Mouse (Mus musculus) forebrain, embryonic 13.5 days (tissue): ENCODE measurements around the gene Xpnpep3. TPM values are rescaled to one million over a fixed set of nuclear protein-coding genes. Genes with fewer than 3 reads are reported as not detected.

Experiments
- ATAC-seq: fragments of 200-750 bp; cut with Nextera tagmentation; 2 replicates; pipeline ENCODE4 v1.8.0; 2017
- H3K27ac ChIP-seq: fragments of 300-500 bp; sonication (generic); 2 replicates; pipeline ENCODE4 v1.5.1; 2015; ENCODE audit warnings: inconsistent platforms, mild to moderate bottlenecking, moderate library complexity
- H3K27me3 ChIP-seq: fragments of 300-500 bp; sonication (generic); 2 replicates; pipeline ENCODE4 v1.6.1; 2015; ENCODE audit warnings: mild to moderate bottlenecking, inconsistent platforms
- H3K36me3 ChIP-seq: fragments of 300-500 bp; sonication (generic); 2 replicates; pipeline ENCODE4 v1.6.1; 2015; ENCODE audit warnings: mild to moderate bottlenecking, inconsistent platforms; ENCODE audit not compliant: poor library complexity, severe bottlenecking
- H3K4me1 ChIP-seq: fragments of 300-500 bp; sonication (generic); 2 replicates; pipeline ENCODE4 v1.6.1; 2015; ENCODE audit warnings: inconsistent platforms
- H3K4me2 ChIP-seq: fragments of 300-500 bp; sonication (generic); 2 replicates; pipeline ENCODE4 v1.6.1; 2015; ENCODE audit warnings: inconsistent platforms, mild to moderate bottlenecking, moderate library complexity
- H3K4me3 ChIP-seq: fragments of 300-500 bp; sonication (generic); 2 replicates; pipeline ENCODE4 v1.5.1; 2015; ENCODE audit warnings: mild to moderate bottlenecking, inconsistent platforms
- H3K9ac ChIP-seq: fragments of 300-500 bp; sonication (generic); 2 replicates; pipeline ENCODE4 v1.6.1; 2015; ENCODE audit warnings: mild to moderate bottlenecking, inconsistent platforms
- H3K9me3 ChIP-seq: fragments of 300-500 bp; sonication (generic); replicated peaks from 2 replicates; pipeline ENCODE4 v1.6.1; 2016; ENCODE audit warnings: inconsistent platforms
- WGBS: fragments of 180-500 bp; shearing (Covaris S2); methylation state at CpG from one replicate; pipeline ENCODE4 v1.1.7; 2015; 5-methylcytosine and 5-hydroxymethylcytosine counted together
- polyA plus RNA-seq: library from polyadenylated mRNA; unstranded; fragments of >200 nt; fragmentation: Nextera tagmentation; extraction: Ambion mirVana; gene quantifications from 2 replicates; pipeline ENCODE4 v1.2.1, GENCODE M21; 2015

Gene Xpnpep3
- polyA plus RNA-seq, 1 experiment from 2014 or later: 8.4 TPM

DNA sequence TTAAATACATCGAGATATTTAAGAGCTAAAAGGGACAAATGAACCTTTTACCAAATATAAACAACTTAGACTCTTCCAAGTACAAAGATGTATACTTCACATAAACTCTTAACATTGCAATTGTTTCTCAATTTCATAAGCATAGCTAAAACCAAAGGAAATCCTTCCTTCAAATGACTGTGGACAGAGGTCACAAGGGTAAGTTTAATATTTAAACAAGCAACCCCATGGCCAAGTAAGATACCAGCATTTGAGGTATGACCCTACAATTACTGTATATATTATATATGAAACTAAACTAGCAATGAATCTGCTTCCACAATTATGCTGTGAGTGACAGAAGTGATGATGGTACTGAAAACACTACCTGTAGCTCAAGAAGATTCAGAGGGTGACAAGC is 35.7 kb upstream of the Xpnpep3 start:
- no peaks in the 10 kb centered on the region for H3K9me3 ChIP-seq
- 96% methylated on average over 1 of the region's 1 CpGs for WGBS
- H3K27me3 ChIP-seq: no peaks in the 10 kb centered on the region
- peaks cover 20% of the 10 kb centered on the region for H3K4me1 ChIP-seq
- no peak overlapping the region for H3K9ac ChIP-seq
- no peak overlapping the region for H3K4me3 ChIP-seq
- no peak overlapping the region for H3K4me2 ChIP-seq
- no peak overlapping the region for H3K27ac ChIP-seq
- no peak for ATAC-seq
- H3K36me3 ChIP-seq: peaks cover 63% of the 10 kb centered on the region

DNA sequence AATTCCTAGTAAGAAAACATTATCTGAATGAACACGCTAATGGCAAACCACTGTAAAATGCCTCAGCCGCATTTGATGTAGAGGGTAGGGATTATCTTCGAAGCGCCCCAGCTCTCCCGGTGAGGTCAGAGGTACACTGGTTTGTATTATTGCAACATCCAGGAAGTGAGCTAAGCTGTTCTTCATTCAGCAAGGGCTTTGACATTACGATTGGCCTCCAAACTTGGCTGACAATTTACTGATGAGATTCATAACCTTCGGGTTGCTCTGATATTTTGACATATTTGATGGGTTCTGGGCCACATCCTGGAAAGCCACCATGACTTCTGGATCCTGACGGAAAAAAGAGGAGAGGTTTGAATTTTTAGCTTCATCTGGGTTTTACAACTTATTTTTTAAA is 34.7 kb upstream of the Xpnpep3 start:
- Histone ChIP-seq H3K27ac (no peak overlapping the region), H3K4me3 (no peak overlapping the region), H3K9ac (no peak overlapping the region), H3K4me2 (no peak overlapping the region), H3K36me3 (peaks cover 72% of the 10 kb centered on the region), H3K9me3 (no peaks in the 10 kb centered on the region), H3K4me1 (peaks cover 10% of the 10 kb centered on the region), H3K27me3 (no peaks in the 10 kb centered on the region)
- 90% methylated on average over 8 of the region's 8 CpGs for WGBS
- no peak for ATAC-seq

DNA sequence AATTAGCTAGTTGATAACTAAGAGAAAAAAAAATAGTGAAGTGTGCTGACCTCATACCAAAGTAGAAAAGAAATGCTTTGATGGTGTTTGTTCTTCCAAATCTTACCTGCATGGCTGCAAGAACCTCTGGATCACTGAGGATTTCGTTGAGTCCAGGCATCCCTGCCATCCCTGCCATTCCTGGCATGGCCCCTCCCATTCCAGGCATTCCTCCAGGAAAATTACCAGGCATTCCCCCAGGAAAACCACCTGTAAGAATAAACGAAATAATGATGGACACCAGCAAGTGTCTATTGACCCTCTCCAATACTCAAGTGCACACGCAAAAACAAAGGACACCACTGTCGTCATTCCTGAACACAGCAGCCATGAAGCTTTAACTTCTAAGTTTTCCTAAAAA is 33.7 kb upstream of the Xpnpep3 start:
- Histone ChIP-seq H3K4me2 (no peak overlapping the region), H3K9ac (no peak overlapping the region), H3K9me3 (no peaks in the 10 kb centered on the region), H3K36me3 (peaks cover 81% of the 10 kb centered on the region), H3K27me3 (no peaks in the 10 kb centered on the region), H3K27ac (no peak overlapping the region), H3K4me1 (0 out of 2 replicates have a peak, but pooled peaks cover 5% of the 10 kb centered on the region), H3K4me3 (no peak overlapping the region)
- ATAC-seq: no peak
- WGBS: 90% methylated on average over 4 of the region's 4 CpGs

DNA sequence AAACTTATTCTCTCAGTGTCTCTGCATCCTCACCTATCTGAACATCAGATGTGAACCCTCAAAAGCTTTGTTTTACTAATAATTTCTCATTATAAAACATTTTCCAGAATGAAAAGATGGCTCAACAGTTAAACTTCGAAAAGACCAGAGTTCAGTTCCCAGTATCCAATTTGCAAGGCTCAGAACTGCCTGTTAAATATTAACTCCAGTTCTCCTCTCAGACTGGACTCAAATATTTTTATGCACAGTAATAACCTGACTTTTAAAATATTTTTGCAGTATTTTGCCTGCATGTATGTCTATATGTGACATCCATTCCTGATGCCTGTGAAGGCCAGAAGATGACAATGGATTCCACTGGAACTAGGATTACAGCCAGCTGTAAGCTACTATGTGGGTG is 31.3 kb upstream of the Xpnpep3 start:
- WGBS: 96% methylated on average over 1 of the region's 1 CpGs
- no peak overlapping the region for H3K9ac ChIP-seq
- H3K9me3 ChIP-seq: no peaks in the 10 kb centered on the region
- no peaks in the 10 kb centered on the region for H3K27me3 ChIP-seq
- H3K4me2 ChIP-seq: no peak overlapping the region
- ATAC-seq: no peak
- H3K27ac ChIP-seq: no peak overlapping the region
- H3K4me3 ChIP-seq: no peak overlapping the region
- H3K4me1 ChIP-seq: no peaks in the 10 kb centered on the region
- peaks cover 95% of the 10 kb centered on the region for H3K36me3 ChIP-seq

DNA sequence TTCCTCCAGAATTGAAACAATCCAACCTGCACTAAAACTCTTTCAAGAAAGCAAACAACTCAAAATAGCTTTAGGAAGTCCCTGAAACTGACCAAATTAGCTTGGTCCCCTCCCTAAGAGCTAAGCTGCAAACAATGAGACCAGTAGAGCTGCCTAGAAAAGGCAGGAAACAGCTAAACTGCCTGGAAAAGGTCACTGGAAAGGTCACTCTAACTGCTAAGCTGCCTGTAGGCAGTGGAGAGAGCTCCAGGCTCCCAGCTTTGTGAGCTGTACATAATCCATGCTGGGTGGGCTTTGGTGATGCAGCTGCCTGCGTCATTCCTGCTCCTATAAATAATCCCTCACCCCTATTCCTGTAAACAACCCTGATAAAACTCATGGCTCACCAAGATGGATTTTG is 29.6 kb upstream of the Xpnpep3 start:
- Histone ChIP-seq H3K4me3 (no peak overlapping the region), H3K4me2 (no peak overlapping the region), H3K27ac (no peak overlapping the region), H3K9me3 (no peaks in the 10 kb centered on the region), H3K27me3 (no peaks in the 10 kb centered on the region), H3K9ac (no peak overlapping the region), H3K4me1 (no peaks in the 10 kb centered on the region), H3K36me3 (peaks cover 91% of the 10 kb centered on the region)
- ATAC-seq: no peak
- WGBS: 26% methylated on average over 1 of the region's 1 CpGs

DNA sequence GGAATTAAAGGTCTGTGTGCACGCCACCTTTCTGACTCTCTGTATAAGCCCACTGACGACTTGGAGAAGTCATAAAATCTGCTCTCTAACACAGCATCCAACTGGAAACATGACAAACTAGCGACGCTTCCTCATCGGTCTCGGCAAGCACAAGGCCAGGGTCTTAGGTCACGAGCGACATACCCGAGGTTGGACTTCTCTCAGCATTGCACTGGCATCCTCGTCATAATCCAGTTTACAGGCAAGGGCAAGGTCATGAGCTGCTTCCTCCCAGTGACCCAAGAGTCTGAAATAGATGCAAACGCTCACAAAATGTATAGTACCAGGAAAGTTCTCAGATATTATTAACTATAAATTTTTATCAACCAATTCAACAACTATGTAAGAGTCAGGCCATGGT is 25.3 kb upstream of the Xpnpep3 start:
- Histone ChIP-seq H3K4me2 (no peak overlapping the region), H3K27me3 (no peaks in the 10 kb centered on the region), H3K4me3 (no peak overlapping the region), H3K9me3 (no peaks in the 10 kb centered on the region), H3K27ac (no peak overlapping the region), H3K36me3 (peaks cover 83% of the 10 kb centered on the region), H3K4me1 (no peaks in the 10 kb centered on the region), H3K9ac (no peak overlapping the region)
- 95% methylated on average over 11 of the region's 11 CpGs for WGBS
- no peak for ATAC-seq

DNA sequence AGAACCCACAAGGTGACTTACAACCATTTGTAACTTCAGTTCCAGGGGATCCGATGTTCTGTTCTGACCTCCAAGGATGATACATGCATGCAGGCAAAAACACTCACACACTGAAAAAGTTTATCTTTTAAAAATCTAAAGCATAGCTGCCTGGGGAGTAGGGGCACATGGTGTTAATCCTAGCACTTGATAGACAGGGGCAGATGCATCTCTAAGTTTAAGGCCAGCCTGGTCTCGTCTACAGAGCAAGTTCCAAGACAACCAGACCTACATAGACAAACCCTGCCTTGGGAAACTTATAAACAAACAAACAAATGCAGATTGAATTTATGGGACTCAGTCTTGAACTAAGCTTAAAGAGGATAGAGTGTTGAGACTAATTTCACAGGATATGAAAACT is 21.1 kb upstream of the Xpnpep3 start:
- Histone ChIP-seq H3K9me3 (no peaks in the 10 kb centered on the region), H3K4me1 (no peaks in the 10 kb centered on the region), H3K4me2 (no peak overlapping the region), H3K27me3 (no peaks in the 10 kb centered on the region), H3K36me3 (peaks cover 83% of the 10 kb centered on the region), H3K27ac (no peak overlapping the region), H3K9ac (no peak overlapping the region), H3K4me3 (no peak overlapping the region)
- 94% methylated on average over 2 of the region's 2 CpGs for WGBS
- ATAC-seq: no peak

DNA sequence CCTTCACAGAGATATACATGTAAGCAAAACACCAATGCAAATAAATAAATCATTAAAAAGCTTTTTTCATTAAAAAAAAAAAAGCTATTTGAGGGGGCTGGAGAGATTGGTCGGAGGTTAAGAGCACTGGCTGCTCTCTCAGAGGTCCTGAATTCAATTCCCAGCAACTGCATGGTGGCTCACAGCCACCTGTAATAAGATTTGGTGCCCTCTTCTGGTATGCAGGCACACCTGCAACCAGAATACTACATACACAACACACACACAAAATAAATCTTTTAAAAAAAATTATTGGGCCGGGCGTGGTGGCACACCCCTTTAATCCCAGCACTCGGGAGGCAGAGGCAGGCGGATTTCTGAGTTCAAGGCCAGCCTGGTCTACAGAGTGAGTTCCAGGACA is 13.6 kb upstream of the Xpnpep3 start:
- no peak for ATAC-seq
- H3K4me3 ChIP-seq: no peak overlapping the region
- no peaks in the 10 kb centered on the region for H3K9me3 ChIP-seq
- H3K27ac ChIP-seq: no peak overlapping the region
- H3K36me3 ChIP-seq: peaks cover 94% of the 10 kb centered on the region
- H3K9ac ChIP-seq: no peak overlapping the region
- no peaks in the 10 kb centered on the region for H3K27me3 ChIP-seq
- WGBS: 95% methylated on average over 5 of the region's 5 CpGs
- H3K4me1 ChIP-seq: no peaks in the 10 kb centered on the region
- H3K4me2 ChIP-seq: no peak overlapping the region

DNA sequence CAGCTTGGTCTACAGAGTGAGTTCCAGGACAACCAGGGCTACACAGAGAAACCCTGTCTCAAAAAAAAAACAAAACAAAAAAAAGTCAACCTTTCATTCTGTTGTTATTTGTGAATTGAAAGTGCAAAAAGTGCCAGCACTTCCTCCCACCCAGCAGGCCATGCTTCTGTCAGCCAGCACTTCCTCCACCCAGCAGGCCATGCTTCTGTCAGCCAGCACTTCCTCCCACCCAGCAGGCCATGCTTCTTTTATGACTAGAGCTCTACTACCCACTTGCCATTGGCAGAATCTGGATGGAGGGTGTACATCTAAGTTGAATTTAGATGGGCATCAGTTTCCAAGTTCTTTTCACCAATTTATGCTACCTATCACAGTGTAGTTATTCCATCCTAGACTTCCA is 6.9 kb upstream of the Xpnpep3 start:
- no peaks in the 10 kb centered on the region for H3K27me3 ChIP-seq
- H3K9ac ChIP-seq: no peak overlapping the region
- no peak for ATAC-seq
- no peak overlapping the region for H3K4me2 ChIP-seq
- no peak overlapping the region for H3K27ac ChIP-seq
- peaks cover 14% of the 10 kb centered on the region for H3K4me1 ChIP-seq
- H3K36me3 ChIP-seq: peaks cover 37% of the 10 kb centered on the region
- H3K4me3 ChIP-seq: no peak overlapping the region
- H3K9me3 ChIP-seq: no peaks in the 10 kb centered on the region

DNA sequence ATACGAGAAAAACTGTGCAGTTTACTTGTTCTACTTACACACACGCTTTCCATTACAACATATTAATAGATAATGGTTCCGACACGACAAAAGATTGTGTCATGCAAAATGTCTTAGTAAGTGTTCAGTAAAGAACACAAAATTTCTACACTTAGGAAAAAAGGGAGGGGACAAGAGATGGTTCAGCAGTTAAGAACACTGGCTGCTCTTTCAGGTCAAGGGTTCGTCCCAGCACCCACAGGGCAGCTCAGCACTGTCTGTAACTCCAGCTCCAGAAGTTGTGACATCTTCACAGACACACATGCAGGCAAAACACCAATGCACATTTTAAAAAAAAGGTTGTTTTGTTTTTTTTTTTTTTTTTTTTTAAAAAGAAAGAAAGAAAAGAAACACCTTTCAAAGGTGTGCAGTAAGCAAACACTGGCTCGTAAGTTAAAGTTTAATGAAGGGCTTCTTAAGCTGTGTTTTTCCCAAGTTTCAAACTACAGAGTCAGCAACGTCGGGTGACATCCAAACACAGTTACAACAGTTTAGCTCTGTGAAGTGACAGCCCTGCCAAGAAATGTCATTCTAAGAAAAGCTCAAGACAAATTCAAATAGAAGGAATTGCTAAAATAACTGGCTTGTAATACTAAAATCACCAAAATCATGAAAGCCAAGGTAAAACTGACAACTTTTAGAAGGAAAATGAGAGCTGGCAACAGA is 5.6 kb upstream of the Xpnpep3 start:
- no peak overlapping the region for H3K27ac ChIP-seq
- no peak for ATAC-seq
- 91% methylated on average over 8 of the region's 8 CpGs for WGBS
- no peak overlapping the region for H3K9ac ChIP-seq
- peaks cover 24% of the 10 kb centered on the region for H3K36me3 ChIP-seq
- no peaks in the 10 kb centered on the region for H3K9me3 ChIP-seq
- H3K4me2 ChIP-seq: no peak overlapping the region
- H3K4me1 ChIP-seq: peaks cover 24% of the 10 kb centered on the region
- H3K4me3 ChIP-seq: no peak overlapping the region
- H3K27me3 ChIP-seq: no peaks in the 10 kb centered on the region

DNA sequence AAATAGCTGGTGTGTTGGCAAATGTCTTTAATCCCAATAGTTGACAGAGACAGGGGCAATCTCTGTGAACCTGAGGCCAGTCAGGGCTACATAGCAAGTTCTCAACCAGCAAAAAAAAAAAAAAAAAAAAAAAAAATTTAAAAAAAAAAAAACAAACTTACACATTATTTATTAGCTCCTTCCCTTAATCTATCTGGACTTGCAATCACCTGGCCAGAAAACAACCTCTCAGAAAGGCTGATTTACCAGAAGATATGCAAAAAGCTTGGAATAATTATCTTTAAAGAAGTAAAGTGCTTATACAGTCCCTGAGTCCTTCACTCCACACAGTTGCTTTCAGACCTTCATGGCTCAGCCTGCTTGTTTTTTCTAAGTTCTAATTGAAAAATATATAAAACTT is 1.7 kb upstream of the Xpnpep3 start:
- Histone ChIP-seq H3K36me3 (no peaks in the 10 kb centered on the region), H3K4me2 (peak overlapping the region; percentile 73), H3K4me1 (peaks cover 34% of the 10 kb centered on the region), H3K4me3 (peak overlapping the region; percentile 89), H3K27me3 (no peaks in the 10 kb centered on the region), H3K27ac (no peak overlapping the region), H3K9me3 (no peaks in the 10 kb centered on the region), H3K9ac (peak overlapping the region; percentile 93)
- ATAC-seq: no peak

DNA sequence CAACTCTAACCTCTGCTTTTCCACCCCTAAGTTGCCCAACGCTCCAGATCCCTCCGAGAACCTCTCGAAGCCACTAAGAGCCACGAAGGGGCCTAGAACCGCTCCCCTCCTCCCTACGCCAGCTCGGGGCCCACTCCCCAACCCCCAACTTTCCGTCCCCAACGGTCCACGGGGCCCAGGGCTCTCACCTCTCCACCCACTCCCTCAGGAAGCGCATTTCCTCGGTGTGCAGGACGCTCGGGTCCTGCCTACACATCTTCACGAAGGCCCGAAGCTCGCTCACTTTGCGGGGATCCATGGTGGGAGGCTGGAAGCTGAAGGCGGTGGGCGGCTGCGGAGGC is 671 bp upstream of the Xpnpep3 start:
- Histone ChIP-seq H3K27ac (peak overlapping the region; percentile 94), H3K4me3 (peak overlapping the region; percentile 89), H3K4me2 (peak overlapping the region; percentile 73), H3K9ac (peak overlapping the region; percentile 93), H3K9me3 (no peaks in the 10 kb centered on the region), H3K27me3 (no peaks in the 10 kb centered on the region), H3K4me1 (peaks cover 34% of the 10 kb centered on the region), H3K36me3 (no peaks in the 10 kb centered on the region)
- no peak for ATAC-seq
- WGBS: under 1% methylated on average over 21 of the region's 21 CpGs

DNA sequence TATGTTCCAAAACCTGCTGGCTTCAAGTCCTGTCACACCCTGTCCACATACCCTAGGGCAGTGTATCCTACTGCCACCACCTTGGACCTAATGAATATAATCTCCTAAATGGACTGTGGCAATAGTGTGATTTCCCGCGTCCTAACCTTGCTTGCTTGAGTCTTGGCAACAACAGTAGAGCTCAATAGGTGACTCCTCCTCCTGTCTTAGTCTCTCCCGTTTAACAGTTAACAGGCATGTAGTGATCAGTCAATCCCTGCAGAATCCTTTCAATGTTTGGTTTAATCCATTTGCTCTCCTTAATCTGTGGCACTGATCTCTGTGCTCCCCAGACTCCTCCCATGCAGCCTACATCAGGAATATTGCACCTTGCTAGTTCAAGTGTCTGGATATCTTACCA is 5.1 kb downstream of the Xpnpep3 start:
- H3K4me2 ChIP-seq: no peak overlapping the region
- peaks cover 10% of the 10 kb centered on the region for H3K4me1 ChIP-seq
- no peak overlapping the region for H3K4me3 ChIP-seq
- H3K27me3 ChIP-seq: no peaks in the 10 kb centered on the region
- H3K36me3 ChIP-seq: 0 out of 2 replicates have a peak, but pooled peaks cover 4% of the 10 kb centered on the region
- H3K9ac ChIP-seq: no peak overlapping the region
- ATAC-seq: no peak
- no peaks in the 10 kb centered on the region for H3K9me3 ChIP-seq
- 88% methylated on average over 3 of the region's 3 CpGs for WGBS
- H3K27ac ChIP-seq: no peak overlapping the region
